Mouse (Mus musculus) cerebellum, postnatal 25 days (tissue): Measurements from ENCODE around the gene Frrs1l.

Experiments used
- DNase-seq, 2 experiments: peaks; one replicate each; pipeline ENCODE4 v3.0.0; 2021; ENCODE audit warnings: mixed read lengths in 2 of 2

Gene Frrs1l

GRCm38 (mm10) chr4:56912382-56913001 is 77.7 kb downstream of the Frrs1l start:
- DNase-seq, result no peak

GRCm38 (mm10) chr4:56909568-56909967 is 80.6 kb downstream of the Frrs1l start:
- DNase-seq, result no peak

GRCm38 (mm10) chr4:56907671-56908070 is 82.5 kb downstream of the Frrs1l start:
- no peak for DNase-seq
